Mouse (Mus musculus) testis, adult 2 months (tissue): ENCODE data around the gene Drg2. TPM values are rescaled to one million over a fixed set of nuclear protein-coding genes. Genes with fewer than 3 reads are reported as not detected.

ENCODE experiments used
- H3K27ac ChIP-seq: fragments of 200-500 bp; 2 replicates; pipeline ENCODE4 v1.5.1; 2012; ENCODE audit warnings: low read depth, low read length; ENCODE audit not compliant: control insufficient read depth, insufficient read depth
- H3K27me3 ChIP-seq: fragments of 200-500 bp; 2 replicates; pipeline ENCODE4 v1.6.1; 2012; ENCODE audit warnings: mild to moderate bottlenecking, low read length, moderate library complexity; ENCODE audit not compliant: control insufficient read depth, insufficient read depth
- H3K36me3 ChIP-seq: fragments of 200-500 bp; 2 replicates; pipeline ENCODE4 v1.6.1; 2012; ENCODE audit warnings: mild to moderate bottlenecking, low read length; ENCODE audit not compliant: control insufficient read depth, insufficient read depth
- H3K4me1 ChIP-seq: fragments of 200-500 bp; 2 replicates; pipeline ENCODE4 v1.6.1; 2012; ENCODE audit warnings: low read length; ENCODE audit not compliant: control insufficient read depth, insufficient read depth
- H3K4me3 ChIP-seq: fragments of 200-500 bp; 2 replicates; pipeline ENCODE4 v1.5.1; 2012; ENCODE audit warnings: low read depth, mild to moderate bottlenecking, low read length, moderate library complexity, mixed read lengths; ENCODE audit not compliant: control insufficient read depth
- CTCF ChIP-seq: fragments of 200-500 bp; IDR thresholded peaks from 2 replicates; pipeline ENCODE4 v1.5.1; 2012; ENCODE audit warnings: low read depth, mild to moderate bottlenecking, inconsistent platforms, low read length, moderate library complexity; ENCODE audit not compliant: control insufficient read depth, insufficient read depth, insufficient replicate concordance
- POLR2A ChIP-seq: fragments of 200-500 bp; IDR thresholded peaks from 2 replicates; pipeline ENCODE4 v1.6.1; 2012; ENCODE audit warnings: low read depth, mild to moderate bottlenecking, inconsistent platforms, low read length, moderate library complexity; ENCODE audit not compliant: control insufficient read depth
- polyA plus RNA-seq: library from polyadenylated mRNA; depleted of rRNA; stranded (reverse); fragments of >200 nt; gene quantifications from 2 replicates; pipeline ENCODE4 v1.2.3, GENCODE M21; 2012

Drg2 gene
- polyA plus RNA-seq, 1 experiment, result 34.5 TPM

DNA sequence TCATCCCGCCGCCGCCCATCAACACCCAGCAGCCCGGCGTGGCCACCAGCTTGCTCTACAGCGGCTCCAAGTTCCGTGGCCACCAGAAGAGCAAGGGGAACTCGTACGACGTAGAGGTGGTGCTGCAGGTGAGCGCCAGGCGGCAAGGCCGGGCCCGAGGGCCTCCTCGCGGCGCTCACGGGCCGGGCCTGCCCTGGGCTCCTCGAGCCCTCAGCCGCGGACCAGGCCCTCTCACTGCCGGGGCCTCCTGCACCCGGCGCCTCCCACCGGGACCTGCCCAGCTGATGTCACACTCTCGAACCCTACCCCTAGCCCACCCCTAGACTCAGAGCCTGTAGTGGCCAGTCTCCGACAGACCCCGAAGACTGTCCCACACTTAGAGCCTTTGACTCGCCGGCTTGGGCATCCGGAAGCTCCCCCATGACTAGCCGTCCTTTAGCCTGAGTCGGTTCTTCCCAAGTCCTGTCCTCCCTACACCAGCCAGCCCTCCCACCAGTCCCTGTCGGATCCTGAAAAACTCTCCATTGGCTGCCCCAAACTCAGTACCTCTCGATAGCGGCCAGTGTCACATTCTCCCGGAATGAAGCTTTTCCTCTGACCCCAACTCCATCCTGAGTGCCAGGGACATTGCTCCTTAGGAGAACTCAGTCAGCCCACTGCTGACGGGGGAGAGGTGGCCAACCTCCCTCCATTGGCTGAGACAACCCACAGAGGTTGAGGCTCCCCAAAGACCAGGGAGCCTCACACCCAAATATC lies 36.5 kb upstream of the Drg2 start, which contains the start of gene Atpaf2:
Atpaf2 (minus strand) TSS at position 741 of the 756 bp plus-strand sequence.
- TF ChIP-seq POLR2A, result 0 out of 2 replicates have a peak, but pooled peaks have one; percentile 7
- no peak for TF ChIP-seq CTCF
- Histone ChIP-seq H3K27me3 (no peaks in the 10 kb centered on the region), H3K27ac (peak within 1 kb of the TSS; percentile 96), H3K4me3 (peak within 1 kb of the TSS; percentile 97), H3K36me3 (no peaks in the 10 kb centered on the region), H3K4me1 (peaks cover 6% of the 10 kb centered on the region)

DNA sequence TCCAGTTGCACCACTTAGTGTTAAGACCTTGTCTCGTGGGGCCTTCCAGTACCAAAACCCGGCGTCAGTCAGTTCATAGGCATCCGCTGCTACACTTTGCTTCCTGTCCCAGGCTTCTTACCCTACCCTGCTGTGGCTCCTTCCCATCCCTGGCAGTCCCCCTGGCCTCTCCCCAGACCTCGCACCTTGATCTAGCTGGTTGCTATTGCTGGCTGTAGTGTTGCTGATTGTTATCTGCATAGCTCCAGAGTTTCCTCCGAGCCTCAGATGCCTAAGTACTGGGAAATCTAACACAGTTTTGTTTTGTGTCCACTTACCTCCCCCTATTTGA lies 36.0 kb upstream of the Drg2 start:
- Histone ChIP-seq H3K27me3 (no peaks in the 10 kb centered on the region), H3K4me1 (peaks cover 6% of the 10 kb centered on the region), H3K36me3 (no peaks in the 10 kb centered on the region), H3K27ac (peak overlapping the region; percentile 96), H3K4me3 (peak overlapping the region; percentile 97)
- TF ChIP-seq POLR2A (0 out of 2 replicates have a peak, but pooled peaks have one; percentile 20), CTCF (no peak)

DNA sequence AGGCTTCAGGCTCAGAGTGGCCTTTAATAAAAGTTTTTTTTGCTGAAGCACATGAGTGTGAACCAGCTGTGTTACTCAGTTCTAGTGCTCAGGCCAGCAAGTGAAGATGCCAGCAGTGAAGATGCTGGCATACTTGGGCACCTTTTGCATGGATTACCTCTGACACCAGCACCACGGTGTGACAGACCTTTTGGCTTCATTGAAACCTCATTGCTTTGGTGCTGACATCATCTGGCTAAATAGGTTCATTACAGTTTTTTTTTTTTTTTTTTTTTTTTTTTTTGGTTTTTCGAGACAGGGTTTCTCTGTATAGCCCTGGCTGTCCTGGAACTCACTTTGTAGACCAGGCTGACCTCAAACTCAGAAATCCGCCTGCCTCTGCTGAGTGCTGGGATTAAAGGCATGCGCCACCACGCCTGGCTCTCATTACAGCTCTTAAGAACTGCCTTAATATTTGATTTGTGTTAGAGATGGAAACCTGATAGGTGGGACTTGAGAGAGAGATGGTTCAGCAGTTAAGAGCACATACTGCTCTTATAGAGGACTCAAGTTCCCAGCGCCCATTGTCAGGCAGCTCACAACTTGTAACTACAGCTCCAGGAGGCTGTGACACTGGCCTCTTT lies 32.2 kb upstream of the Drg2 start:
- H3K36me3 ChIP-seq, result no peaks in the 10 kb centered on the region; the same call in 1 of the 2 replicates
- H3K27ac ChIP-seq, result no peak overlapping the region
- H3K4me1 ChIP-seq, result peaks cover 6% of the 10 kb centered on the region

DNA sequence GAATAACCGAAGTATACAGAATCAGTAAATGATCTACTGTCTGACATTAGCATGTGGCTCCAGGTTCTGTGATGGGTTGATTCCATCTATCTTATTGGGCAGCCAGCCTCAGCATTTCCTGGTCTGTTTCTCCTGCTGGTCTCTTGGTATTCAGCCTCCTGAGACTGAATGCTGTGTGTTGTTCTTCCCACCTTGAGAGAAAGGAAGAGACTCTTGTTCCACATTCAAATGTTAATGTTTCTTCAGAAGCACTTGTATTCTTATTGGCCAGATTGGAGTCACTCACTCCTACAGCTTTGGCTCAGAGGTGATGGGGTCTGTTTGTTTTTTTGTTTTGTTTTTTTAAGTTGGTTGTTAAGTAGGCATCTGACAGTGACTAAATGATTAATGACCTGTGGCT lies 31.4 kb upstream of the Drg2 start:
- H3K4me1 ChIP-seq, result peaks cover 6% of the 10 kb centered on the region
- TF ChIP-seq POLR2A (no peak), CTCF (no peak)
- H3K27ac ChIP-seq, result no peak overlapping the region
- H3K27me3 ChIP-seq, result no peaks in the 10 kb centered on the region
- H3K36me3 ChIP-seq, result no peaks in the 10 kb centered on the region; the same call in 1 of the 2 replicates
- H3K4me3 ChIP-seq, result no peak overlapping the region

More for the DNA sequence above, 32.2 kb upstream of the Drg2 start:
- Histone ChIP-seq H3K27me3 (no peaks in the 10 kb centered on the region), H3K4me3 (no peak overlapping the region)
- TF ChIP-seq POLR2A (no peak), CTCF (no peak)

DNA sequence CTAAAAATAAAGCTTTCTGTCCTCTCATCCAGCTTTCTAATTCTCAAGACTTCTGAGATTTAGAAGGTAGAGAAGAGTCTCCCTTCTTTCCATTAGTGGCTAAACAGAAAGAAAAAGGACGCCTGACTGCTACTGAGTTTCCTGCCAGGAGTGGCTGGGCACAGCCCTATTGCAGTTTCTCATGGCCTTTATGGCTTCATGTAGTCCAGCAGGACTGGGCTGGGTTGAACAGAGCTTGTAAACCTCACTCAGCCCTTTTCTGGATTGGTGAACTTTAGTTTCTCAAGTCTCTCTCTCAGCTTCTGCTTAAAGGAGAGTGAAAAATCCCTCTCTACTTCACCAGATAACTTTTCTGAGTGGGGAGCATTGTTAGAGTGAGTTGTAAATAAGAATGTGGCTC lies 28.0 kb upstream of the Drg2 start:
- Histone ChIP-seq H3K27me3 (no peaks in the 10 kb centered on the region), H3K4me1 (no peaks in the 10 kb centered on the region), H3K27ac (no peak overlapping the region), H3K4me3 (no peak overlapping the region), H3K36me3 (no peaks in the 10 kb centered on the region; the same call in 1 of the 2 replicates)
- no peak for TF ChIP-seq POLR2A
- TF ChIP-seq CTCF, result no peak

DNA sequence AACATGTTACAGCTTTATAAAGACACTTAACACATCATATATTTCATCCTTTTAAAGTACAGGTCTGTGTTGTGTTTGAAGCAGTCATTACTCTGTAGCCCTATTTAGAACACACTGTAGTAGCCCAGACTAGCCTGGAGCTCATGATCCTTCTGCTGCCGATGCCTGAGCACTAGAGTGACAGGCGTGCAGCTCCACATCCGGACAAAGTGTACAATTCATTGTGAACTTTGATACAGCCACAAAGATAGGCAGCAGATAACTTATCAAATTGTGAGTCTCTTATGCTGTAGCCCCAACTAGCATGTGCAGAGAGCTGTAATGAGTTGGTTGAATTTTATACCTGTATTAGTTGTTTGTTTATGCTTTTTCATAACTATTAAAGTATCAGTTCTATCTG lies 26.8 kb upstream of the Drg2 start:
- Histone ChIP-seq H3K27ac (no peak overlapping the region), H3K36me3 (no peaks in the 10 kb centered on the region; the same call in 1 of the 2 replicates), H3K4me1 (no peaks in the 10 kb centered on the region), H3K27me3 (no peaks in the 10 kb centered on the region), H3K4me3 (no peak overlapping the region)
- no peak for TF ChIP-seq CTCF
- TF ChIP-seq POLR2A, result no peak

DNA sequence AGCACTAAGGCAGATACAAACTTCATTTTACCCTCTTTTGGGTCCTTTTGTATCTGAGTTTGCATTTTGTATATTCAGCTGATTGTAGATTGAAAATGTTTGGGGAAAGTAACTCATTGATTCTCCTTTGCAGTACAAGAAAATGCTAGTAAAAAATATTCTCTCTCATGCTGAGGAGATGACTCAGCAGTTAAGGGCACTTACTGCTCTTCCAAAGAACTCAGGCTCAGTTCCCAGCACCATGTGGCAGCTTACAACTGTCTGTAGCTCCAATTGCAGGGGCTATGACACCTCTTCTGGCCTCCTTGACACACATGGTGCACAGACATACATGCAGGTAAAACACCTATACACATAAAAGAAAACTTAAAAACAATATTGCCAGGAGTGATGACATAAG lies 20.9 kb upstream of the Drg2 start:
- TF ChIP-seq CTCF (no peak), POLR2A (no peak)
- H3K4me1 ChIP-seq, result no peaks in the 10 kb centered on the region
- peaks cover 6% of the 10 kb centered on the region for H3K36me3 ChIP-seq
- H3K4me3 ChIP-seq, result no peak overlapping the region
- no peaks in the 10 kb centered on the region for H3K27me3 ChIP-seq
- no peak overlapping the region for H3K27ac ChIP-seq
